Mouse (Mus musculus) lung, postnatal 0 days (tissue): ENCODE measurements around the gene Mmd. TPM values are rescaled to one million over a fixed set of nuclear protein-coding genes. Genes with fewer than 3 reads are reported as not detected.

Experiments
- ATAC-seq: fragments of 200-750 bp; cut with Nextera tagmentation; 2 replicates; pipeline ENCODE4 v1.8.0; 2017; ENCODE audit warnings: moderate library complexity
- DNase-seq: peaks from one replicate; pipeline ENCODE4 v3.0.0-alpha.2; 2016; ENCODE audit warnings: low spot score
- H3K27ac ChIP-seq: fragments of 300-500 bp; sonication (generic); 2 replicates; pipeline ENCODE4 v1.5.1; 2014; ENCODE audit warnings: antibody characterized with exemption, mild to moderate bottlenecking, low read length, mixed read lengths
- H3K27me3 ChIP-seq: fragments of 300-500 bp; sonication (generic); replicated peaks from 2 replicates; pipeline ENCODE4 v1.6.1; 2014; ENCODE audit warnings: low read length, mixed read lengths; ENCODE audit not compliant: insufficient read depth
- H3K36me3 ChIP-seq: fragments of 300-500 bp; sonication (generic); 2 replicates; pipeline ENCODE4 v1.6.1; 2014; ENCODE audit warnings: low read length, mixed read lengths; ENCODE audit not compliant: insufficient read depth
- H3K4me1 ChIP-seq: fragments of 300-500 bp; sonication (generic); 2 replicates; pipeline ENCODE4 v1.6.1; 2014; ENCODE audit warnings: antibody characterized with exemption, low read depth, low read length, mixed read lengths; ENCODE audit not compliant: insufficient read depth
- H3K4me2 ChIP-seq: fragments of 300-500 bp; sonication (generic); replicated peaks from 2 replicates; pipeline ENCODE4 v1.6.1; 2014; ENCODE audit warnings: low read depth, mild to moderate bottlenecking, low read length, moderate library complexity, mixed read lengths
- H3K4me3 ChIP-seq: fragments of 300-500 bp; sonication (generic); 2 replicates; pipeline ENCODE4 v1.5.1; 2014; ENCODE audit warnings: low read depth, low read length
- H3K9ac ChIP-seq: fragments of 300-500 bp; sonication (generic); replicated peaks from 2 replicates; pipeline ENCODE4 v1.6.1; 2014; ENCODE audit warnings: low read depth, mild to moderate bottlenecking
- H3K9me3 ChIP-seq: fragments of 300-500 bp; sonication (generic); 2 replicates; pipeline ENCODE4 v1.6.1; 2016; ENCODE audit warnings: low read length, mixed read lengths
- CTCF ChIP-seq: IDR thresholded peaks from 2 replicates; pipeline ENCODE4 v1.5.1; 2016; ENCODE audit warnings: antibody characterized with exemption, mild to moderate bottlenecking
- EP300 ChIP-seq: IDR thresholded peaks from 2 replicates; pipeline ENCODE4 v1.6.1; 2016; ENCODE audit warnings: antibody characterized with exemption, mild to moderate bottlenecking, control low read depth
- WGBS: fragments of 180-500 bp; shearing (Covaris S2); extraction: QIAGEN DNeasy Blood & Tissue Kit; methylation state at CpG from one replicate; pipeline ENCODE4 v1.1.7; 2014; 5-methylcytosine and 5-hydroxymethylcytosine counted together
- polyA plus RNA-seq: library from polyadenylated mRNA; unstranded; fragments of >200 nt; fragmentation: Nextera tagmentation; extraction: Ambion mirVana; gene quantifications from 2 replicates; pipeline ENCODE4 v1.2.1, GENCODE M21; 2015

Mmd gene
- polyA plus RNA-seq, 1 experiment from 2014 or later: 32.5 TPM

DNA sequence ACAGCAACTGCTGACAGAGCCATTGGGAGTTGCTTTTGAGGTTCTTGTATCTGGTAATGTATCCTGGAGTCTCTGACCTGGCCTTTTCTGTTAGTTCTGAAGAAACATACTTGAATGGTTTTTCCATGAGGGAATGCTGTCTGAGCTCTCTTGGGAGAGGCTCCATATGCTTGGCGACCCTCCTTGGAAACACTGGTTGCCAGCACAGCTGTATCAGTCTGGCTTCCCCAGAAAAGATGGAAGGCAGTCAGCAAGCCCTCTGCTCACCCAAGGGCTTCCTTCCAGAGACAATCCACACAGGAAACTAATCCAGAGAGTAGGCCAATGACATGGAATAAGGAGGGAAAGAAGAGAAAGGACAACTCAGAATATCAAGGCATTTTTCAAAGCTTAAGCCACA is 77.6 kb downstream of the Mmd start:
- no peak for TF ChIP-seq CTCF
- TF ChIP-seq EP300: no peak
- H3K9me3 ChIP-seq: no peaks in the 10 kb centered on the region
- no peaks in the 10 kb centered on the region for H3K36me3 ChIP-seq
- ATAC-seq: no peak
- WGBS: 63% methylated on average over 1 of the region's 1 CpGs
- H3K4me2 ChIP-seq: no peak overlapping the region
- H3K27ac ChIP-seq: no peak overlapping the region
- no peaks in the 10 kb centered on the region for H3K27me3 ChIP-seq
- no peak for DNase-seq
- H3K4me1 ChIP-seq: no peaks in the 10 kb centered on the region
- no peak overlapping the region for H3K9ac ChIP-seq
- no peak overlapping the region for H3K4me3 ChIP-seq

Other genes with a start within 250 kb of the Mmd start
- 11.0 and 11.5 TPM in 2 replicates for gene Pctp, start 246.6 kb upstream of the Mmd start, polyA plus RNA-seq
- 266 and 283 TPM in 2 replicates for gene Tmem100, start 219.1 kb upstream of the Mmd start, polyA plus RNA-seq
- gene Gm45716, start 61.8 kb upstream of the Mmd start, polyA plus RNA-seq: 11.8 and 11.9 TPM in 2 replicates
- 1.8 and 2.1 TPM in 2 replicates for gene Hlf, start 141.4 kb downstream of the Mmd start, polyA plus RNA-seq